Mouse (Mus musculus) cerebellum, adult 8-10 months (tissue): ENCODE data around the gene Npas3.

Experiments
- DNase-seq: peaks from one replicate; pipeline ENCODE4 v3.0.0; 2022

Gene Npas3

GRCm38 (mm10) chr12:53421701-53422100 lies 173.2 kb downstream of the Npas3 start:
- no peak for DNase-seq

- no peak for DNase-seq
Measured at GRCm38 (mm10) chr12:53423631-53424030, 175.2 kb downstream of the Npas3 start.

- DNase-seq = no peak
Measured at GRCm38 (mm10) chr12:53426006-53426405, 177.5 kb downstream of the Npas3 start.

GRCm38 (mm10) chr12:53427153-53427552 lies 178.7 kb downstream of the Npas3 start:
- DNase-seq = no peak

GRCm38 (mm10) chr12:53442029-53442428 lies 193.6 kb downstream of the Npas3 start:
- no peak for DNase-seq

- DNase-seq = no peak
Measured at GRCm38 (mm10) chr12:53447469-53447868, 199.0 kb downstream of the Npas3 start.

GRCm38 (mm10) chr12:53448040-53448439 lies 199.6 kb downstream of the Npas3 start:
- DNase-seq = no peak

- DNase-seq = no peak
Measured at GRCm38 (mm10) chr12:53467549-53467948, 219.1 kb downstream of the Npas3 start.

- DNase-seq = no peak
Measured at GRCm38 (mm10) chr12:53474486-53474885, 226.0 kb downstream of the Npas3 start.

- no peak for DNase-seq
Measured at GRCm38 (mm10) chr12:53484924-53485323, 236.4 kb downstream of the Npas3 start.

- no peak for DNase-seq
Measured at GRCm38 (mm10) chr12:53496386-53496785, 247.9 kb downstream of the Npas3 start.

- DNase-seq = no peak
Measured at GRCm38 (mm10) chr12:53514885-53515284, 266.4 kb downstream of the Npas3 start.

GRCm38 (mm10) chr12:53519556-53519955 lies 271.1 kb downstream of the Npas3 start:
- no peak for DNase-seq

GRCm38 (mm10) chr12:53522631-53523030 lies 274.2 kb downstream of the Npas3 start:
- no peak for DNase-seq

- no peak for DNase-seq
Measured at GRCm38 (mm10) chr12:53527046-53527445, 278.6 kb downstream of the Npas3 start.

- DNase-seq = no peak
Measured at GRCm38 (mm10) chr12:53529345-53529744, 280.9 kb downstream of the Npas3 start.

- no peak for DNase-seq
Measured at GRCm38 (mm10) chr12:53536816-53537215, 288.3 kb downstream of the Npas3 start.

- DNase-seq = no peak
Measured at GRCm38 (mm10) chr12:53556359-53556758, 307.9 kb downstream of the Npas3 start.

GRCm38 (mm10) chr12:53558259-53558658 lies 309.8 kb downstream of the Npas3 start:
- no peak for DNase-seq

- DNase-seq = no peak
Measured at GRCm38 (mm10) chr12:53566712-53567387, 318.4 kb downstream of the Npas3 start.

- DNase-seq = no peak
Measured at GRCm38 (mm10) chr12:53581181-53581580, 332.7 kb downstream of the Npas3 start.

- DNase-seq = no peak
Measured at GRCm38 (mm10) chr12:53587249-53587648, 338.8 kb downstream of the Npas3 start.

GRCm38 (mm10) chr12:53587691-53588504 lies 339.4 kb downstream of the Npas3 start:
- DNase-seq = peak; percentile 8

- no peak for DNase-seq
Measured at GRCm38 (mm10) chr12:53589446-53589961, 341.0 kb downstream of the Npas3 start.
